Mouse (Mus musculus): ENCODE results near the gene Pde6c. TPM values are rescaled to one million over a fixed set of nuclear protein-coding genes. Genes with fewer than 3 reads are reported as not detected.

Pde6c gene
- polyA plus RNA-seq, 1 experiment from 2014 or later, result 0.09 TPM

GRCm38 (mm10) chr19:38161648-38162354 lies 29.2 kb downstream of the Pde6c start:
- H3K27me3 ChIP-seq, result no peaks in the 10 kb centered on the region
- 94% methylated on average over 21 of the region's 21 CpGs for WGBS
- H3K9me3 ChIP-seq, result no peaks in the 10 kb centered on the region
- H3K4me1 ChIP-seq, result no peaks in the 10 kb centered on the region
- no peak for ATAC-seq (ENCODE audit: low FRiP score, low read depth)
- no peak overlapping the region for H3K4me3 ChIP-seq
- no peak overlapping the region for H3K27ac ChIP-seq (replicated peaks)
- no peak overlapping the region for H3K4me2 ChIP-seq (replicated peaks)
- H3K36me3 ChIP-seq, result no peaks in the 10 kb centered on the region
- H3K9ac ChIP-seq (replicated peaks), result no peak overlapping the region

GRCm38 (mm10) chr19:38164633-38165032 lies 32.1 kb downstream of the Pde6c start:
- Histone ChIP-seq H3K36me3 (no peaks in the 10 kb centered on the region), H3K9ac (replicated peaks) (no peak overlapping the region), H3K4me3 (no peak overlapping the region), H3K9me3 (no peaks in the 10 kb centered on the region), H3K4me2 (replicated peaks) (no peak overlapping the region), H3K27me3 (no peaks in the 10 kb centered on the region), H3K27ac (replicated peaks) (no peak overlapping the region), H3K4me1 (no peaks in the 10 kb centered on the region)
- WGBS, result 61% methylated on average over 2 of the region's 2 CpGs
- no peak for ATAC-seq (ENCODE audit: low FRiP score, low read depth)

- H3K36me3 ChIP-seq, result no peaks in the 10 kb centered on the region
- WGBS, result 93% methylated on average over 9 of the region's 9 CpGs
- no peaks in the 10 kb centered on the region for H3K9me3 ChIP-seq
- no peak overlapping the region for H3K4me3 ChIP-seq
- no peak overlapping the region for H3K9ac ChIP-seq (replicated peaks)
- H3K27ac ChIP-seq (replicated peaks), result no peak overlapping the region
- H3K4me2 ChIP-seq (replicated peaks), result no peak overlapping the region
- no peak for ATAC-seq (ENCODE audit: low FRiP score, low read depth)
- no peaks in the 10 kb centered on the region for H3K4me1 ChIP-seq
- H3K27me3 ChIP-seq, result no peaks in the 10 kb centered on the region
Observed at GRCm38 (mm10) chr19:38179675-38180074, 47.1 kb downstream of the Pde6c start.

GRCm38 (mm10) chr19:38186631-38187344 lies 54.2 kb downstream of the Pde6c start:
- H3K9me3 ChIP-seq, result no peaks in the 10 kb centered on the region
- H3K9ac ChIP-seq (replicated peaks), result no peak overlapping the region
- no peaks in the 10 kb centered on the region for H3K36me3 ChIP-seq
- H3K27ac ChIP-seq (replicated peaks), result no peak overlapping the region
- H3K4me1 ChIP-seq, result no peaks in the 10 kb centered on the region
- no peak overlapping the region for H3K4me3 ChIP-seq
- ATAC-seq (ENCODE audit: low FRiP score, low read depth), result no peak
- WGBS, result 93% methylated on average over 5 of the region's 5 CpGs
- no peaks in the 10 kb centered on the region for H3K27me3 ChIP-seq
- H3K4me2 ChIP-seq (replicated peaks), result no peak overlapping the region

- no peaks in the 10 kb centered on the region for H3K4me1 ChIP-seq
- no peak for ATAC-seq (ENCODE audit: low FRiP score, low read depth)
- no peak overlapping the region for H3K27ac ChIP-seq (replicated peaks)
- WGBS, result 100% methylated on average over 2 of the region's 2 CpGs
- no peak overlapping the region for H3K4me3 ChIP-seq
- no peaks in the 10 kb centered on the region for H3K27me3 ChIP-seq
- H3K9me3 ChIP-seq, result no peaks in the 10 kb centered on the region
- H3K9ac ChIP-seq (replicated peaks), result no peak overlapping the region
- no peak overlapping the region for H3K4me2 ChIP-seq (replicated peaks)
- H3K36me3 ChIP-seq, result no peaks in the 10 kb centered on the region
Observed at GRCm38 (mm10) chr19:38187345-38187680, 54.7 kb downstream of the Pde6c start.

- H3K9ac ChIP-seq (replicated peaks), result no peak overlapping the region
- H3K4me3 ChIP-seq, result no peak overlapping the region
- no peaks in the 10 kb centered on the region for H3K9me3 ChIP-seq
- 86% methylated on average over 3 of the region's 3 CpGs for WGBS
- H3K27me3 ChIP-seq, result no peaks in the 10 kb centered on the region
- no peak for ATAC-seq (ENCODE audit: low FRiP score, low read depth)
- H3K4me1 ChIP-seq, result no peaks in the 10 kb centered on the region
- H3K36me3 ChIP-seq, result no peaks in the 10 kb centered on the region
- no peak overlapping the region for H3K4me2 ChIP-seq (replicated peaks)
- no peak overlapping the region for H3K27ac ChIP-seq (replicated peaks)
Observed at GRCm38 (mm10) chr19:38190606-38191005, 58.0 kb downstream of the Pde6c start.

GRCm38 (mm10) chr19:38191446-38191845 lies 58.9 kb downstream of the Pde6c start:
- Histone ChIP-seq H3K27ac (replicated peaks) (no peak overlapping the region), H3K4me1 (no peaks in the 10 kb centered on the region), H3K36me3 (no peaks in the 10 kb centered on the region), H3K9ac (replicated peaks) (no peak overlapping the region), H3K9me3 (no peaks in the 10 kb centered on the region), H3K4me3 (no peak overlapping the region), H3K4me2 (replicated peaks) (no peak overlapping the region), H3K27me3 (no peaks in the 10 kb centered on the region)
- WGBS, result 79% methylated on average over 5 of the region's 5 CpGs
- no peak for ATAC-seq (ENCODE audit: low FRiP score, low read depth)

- no peak overlapping the region for H3K4me2 ChIP-seq (replicated peaks)
- no peaks in the 10 kb centered on the region for H3K4me1 ChIP-seq
- H3K27me3 ChIP-seq, result no peaks in the 10 kb centered on the region
- no peak for ATAC-seq (ENCODE audit: low FRiP score, low read depth)
- no peak overlapping the region for H3K27ac ChIP-seq (replicated peaks)
- no peak overlapping the region for H3K4me3 ChIP-seq
- H3K9ac ChIP-seq (replicated peaks), result no peak overlapping the region
- H3K9me3 ChIP-seq, result no peaks in the 10 kb centered on the region
- no peaks in the 10 kb centered on the region for H3K36me3 ChIP-seq
- 95% methylated on average over 4 of the region's 4 CpGs for WGBS
Observed at GRCm38 (mm10) chr19:38195245-38195644, 62.7 kb downstream of the Pde6c start.

GRCm38 (mm10) chr19:38198731-38199130 lies 66.2 kb downstream of the Pde6c start:
- no peaks in the 10 kb centered on the region for H3K9me3 ChIP-seq
- no peak overlapping the region for H3K9ac ChIP-seq (replicated peaks)
- no peaks in the 10 kb centered on the region for H3K4me1 ChIP-seq
- 90% methylated on average over 5 of the region's 5 CpGs for WGBS
- H3K27me3 ChIP-seq, result no peaks in the 10 kb centered on the region
- H3K27ac ChIP-seq (replicated peaks), result no peak overlapping the region
- H3K36me3 ChIP-seq, result peaks cover 11% of the 10 kb centered on the region
- no peak overlapping the region for H3K4me3 ChIP-seq
- no peak for ATAC-seq (ENCODE audit: low FRiP score, low read depth)
- H3K4me2 ChIP-seq (replicated peaks), result no peak overlapping the region

GRCm38 (mm10) chr19:38206669-38207068 lies 74.1 kb downstream of the Pde6c start:
- Histone ChIP-seq H3K27me3 (no peaks in the 10 kb centered on the region), H3K9ac (replicated peaks) (no peak overlapping the region), H3K4me3 (no peak overlapping the region), H3K9me3 (no peaks in the 10 kb centered on the region), H3K4me2 (replicated peaks) (no peak overlapping the region), H3K27ac (replicated peaks) (no peak overlapping the region), H3K36me3 (peaks cover 33% of the 10 kb centered on the region), H3K4me1 (no peaks in the 10 kb centered on the region)
- no peak for ATAC-seq (ENCODE audit: low FRiP score, low read depth)
- 56% methylated on average over 9 of the region's 9 CpGs for WGBS

GRCm38 (mm10) chr19:38217696-38218095 lies 85.1 kb downstream of the Pde6c start:
- 94% methylated on average over 3 of the region's 3 CpGs for WGBS
- H3K36me3 ChIP-seq, result peaks cover 28% of the 10 kb centered on the region
- peaks cover 1% of the 10 kb centered on the region; the same call in 1 of the 2 replicates for H3K4me1 ChIP-seq
- H3K27me3 ChIP-seq, result no peaks in the 10 kb centered on the region
- no peaks in the 10 kb centered on the region for H3K9me3 ChIP-seq
- H3K27ac ChIP-seq (replicated peaks), result no peak overlapping the region
- ATAC-seq (ENCODE audit: low FRiP score, low read depth), result no peak
- no peak overlapping the region for H3K9ac ChIP-seq (replicated peaks)
- H3K4me2 ChIP-seq (replicated peaks), result no peak overlapping the region
- H3K4me3 ChIP-seq, result no peak overlapping the region

- H3K27ac ChIP-seq (replicated peaks), result peak overlapping the region; percentile 93
- H3K4me3 ChIP-seq, result peak overlapping the region; percentile 54
- H3K9ac ChIP-seq (replicated peaks), result peak overlapping the region; percentile 62
- no peaks in the 10 kb centered on the region for H3K27me3 ChIP-seq
- H3K4me2 ChIP-seq (replicated peaks), result peak overlapping the region; percentile 75
- ATAC-seq (ENCODE audit: low FRiP score, low read depth), result peak; percentile 39; the same call in 1 of the 2 replicates
- 12% methylated on average over 12 of the region's 12 CpGs for whole genome bisulfite sequencing
- H3K4me1 ChIP-seq, result peaks cover 9% of the 10 kb centered on the region; the same call in 1 of the 2 replicates
- no peaks in the 10 kb centered on the region for H3K36me3 ChIP-seq
- H3K9me3 ChIP-seq, result no peaks in the 10 kb centered on the region
Observed at GRCm38 (mm10) chr19:38223356-38223904, 90.8 kb downstream of the Pde6c start.

Data from midbrain, embryonic 12.5 days (tissue).